Mouse (Mus musculus) MEL (cell line): ENCODE measurements around the gene D8Ertd738e.

Experiments used
- BHLHE40 ChIP-seq: IDR thresholded peaks from 2 replicates; pipeline ENCODE4 v1.6.1; 2012; ENCODE audit warnings: low read depth, mild to moderate bottlenecking, inconsistent platforms, low read length, improper control_type of control experiment, borderline replicate concordance
- CTCF ChIP-seq, 3 experiments: IDR thresholded peaks in 2 of 3; conservative IDR thresholded peaks in 1 of 3; 2 replicates each; pipeline ENCODE4 v1.5.1; 2011 to 2012; ENCODE audit warnings: low read length in 3 of 3, low read depth in 2 of 3, mild to moderate bottlenecking in 2 of 3, improper control_type of control experiment in 1 of 3, inconsistent platforms in 1 of 3, mixed read lengths in 1 of 3, moderate library complexity in 1 of 3; ENCODE audit not compliant: control insufficient read depth in 1 of 3, insufficient read depth in 1 of 3, poor library complexity in 1 of 3, severe bottlenecking in 1 of 3
- JUND ChIP-seq: IDR thresholded peaks from 2 replicates; pipeline ENCODE4 v1.6.1; 2011; ENCODE audit warnings: low read depth, mild to moderate bottlenecking, improper control_type of control experiment, low read length
- MAX ChIP-seq: IDR thresholded peaks from 2 replicates; pipeline ENCODE4 v1.6.1; 2011; ENCODE audit warnings: low read length, improper control_type of control experiment
- POLR2A ChIP-seq, 2 experiments: IDR thresholded peaks; 2 replicates each; pipeline ENCODE4 v1.6.1; 2011 to 2012; ENCODE audit warnings: low read length in 2 of 2, mild to moderate bottlenecking in 2 of 2, control low read depth in 1 of 2, improper control_type of control experiment in 1 of 2, low read depth in 1 of 2, moderate library complexity in 1 of 2; ENCODE audit not compliant: control insufficient read depth in 1 of 2, insufficient read depth in 1 of 2, poor library complexity in 1 of 2
- USF1 ChIP-seq: IDR thresholded peaks from 2 replicates; pipeline ENCODE4 v1.6.1; 2014; ENCODE audit warnings: low read depth, mild to moderate bottlenecking, inconsistent platforms, low read length, improper control_type of control experiment, moderate library complexity
- ZKSCAN1 ChIP-seq: IDR thresholded peaks from 2 replicates; pipeline ENCODE4 v1.6.1; 2012; ENCODE audit warnings: low read depth, mild to moderate bottlenecking, inconsistent platforms, low read length, improper control_type of control experiment, moderate library complexity

DNA sequence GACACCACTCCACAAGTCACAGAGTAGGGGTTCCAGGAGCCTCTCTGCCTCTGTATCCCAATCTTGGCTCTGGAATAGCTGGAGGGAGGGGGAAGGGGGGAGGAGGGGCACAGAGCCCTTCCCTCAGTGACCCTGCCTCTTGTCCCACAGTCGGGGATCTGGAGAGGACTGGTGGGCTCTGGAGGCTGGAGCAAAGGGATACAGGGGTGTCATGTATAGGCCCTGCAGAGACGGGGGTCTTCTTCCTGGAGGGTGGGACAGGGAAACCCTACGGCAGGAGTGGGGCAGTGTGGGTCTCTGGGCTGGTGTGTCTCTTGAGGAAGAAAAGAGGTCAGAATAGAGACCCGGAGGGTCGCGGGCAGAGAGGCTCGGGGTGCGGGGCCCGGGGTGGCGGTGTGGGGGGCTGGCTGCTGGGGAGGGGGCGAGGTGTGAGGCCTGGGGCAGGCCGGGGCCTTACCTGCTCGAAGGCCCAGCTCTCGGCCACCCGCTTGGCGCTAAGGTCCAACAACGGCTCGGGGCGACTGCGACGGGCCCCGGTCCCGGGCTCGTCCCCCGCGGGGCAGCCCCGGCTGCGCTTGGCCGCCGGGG, 13.0 kb downstream of the D8Ertd738e start:
- TF ChIP-seq POLR2A (IDR thresholded peaks at IDR 0.05; ENCODE audit: control insufficient read depth in 1 of 2, insufficient read depth in 1 of 2, low read depth in 1 of 2, low read length in 2 of 2, poor library complexity in 1 of 2) (0 out of 4 replicates have a peak, but pooled peaks of 1 of the 2 experiments have one; percentile 31), JUND (no peak), BHLHE40 (no peak), USF1 (no peak), MAX (no peak), ZKSCAN1 (no peak), CTCF (IDR thresholded peaks at IDR 0.05 in 2 of 3, conservative IDR thresholded peaks at IDR 0.05 in 1 of 3; ENCODE audit: control insufficient read depth in 1 of 3, insufficient read depth in 1 of 3, low read depth in 2 of 3, low read length in 3 of 3, poor library complexity in 1 of 3, severe bottlenecking in 1 of 3) (no peak)
